Mouse (Mus musculus) kidney, embryonic 15.5 days (tissue): ENCODE results near the gene Slf2. TPM values are rescaled to one million over a fixed set of nuclear protein-coding genes. Genes with fewer than 3 reads are reported as not detected.
A peak's percentile ranks its signal among the peaks of the same experiment; 100 is the strongest.

Experiments
- ATAC-seq: fragments of 200-750 bp; cut with Nextera tagmentation; replicated peaks from 2 replicates; pipeline ENCODE4 v1.8.0; 2017; ENCODE audit warnings: moderate TSS enrichment; ENCODE audit not compliant: low FRiP score
- H3K27ac ChIP-seq: fragments of 300-500 bp; sonication (generic); 2 replicates; pipeline ENCODE4 v1.5.1; 2015; ENCODE audit warnings: mild to moderate bottlenecking, inconsistent platforms
- H3K27me3 ChIP-seq: fragments of 300-500 bp; sonication (generic); 2 replicates; pipeline ENCODE4 v1.6.1; 2015; ENCODE audit warnings: inconsistent platforms
- H3K36me3 ChIP-seq: fragments of 300-500 bp; sonication (generic); 2 replicates; pipeline ENCODE4 v1.6.1; 2015; ENCODE audit warnings: inconsistent platforms
- H3K4me1 ChIP-seq: fragments of 300-500 bp; sonication (generic); 2 replicates; pipeline ENCODE4 v1.6.1; 2015; ENCODE audit warnings: inconsistent platforms
- H3K4me2 ChIP-seq: fragments of 300-500 bp; sonication (generic); 2 replicates; pipeline ENCODE4 v1.6.1; 2015; ENCODE audit warnings: moderate library complexity, mild to moderate bottlenecking, inconsistent platforms
- H3K4me3 ChIP-seq: fragments of 300-500 bp; sonication (generic); replicated peaks from 2 replicates; pipeline ENCODE4 v1.5.1; 2015; ENCODE audit warnings: mild to moderate bottlenecking, inconsistent platforms
- H3K9ac ChIP-seq: fragments of 300-500 bp; sonication (generic); 2 replicates; pipeline ENCODE4 v1.6.1; 2015; ENCODE audit warnings: mild to moderate bottlenecking, inconsistent platforms
- H3K9me3 ChIP-seq: fragments of 300-500 bp; sonication (generic); replicated peaks from 2 replicates; pipeline ENCODE4 v1.6.1; 2016; ENCODE audit warnings: inconsistent platforms
- WGBS: fragments of 180-500 bp; shearing (Covaris S2); methylation state at CpG from one replicate; pipeline ENCODE4 v1.1.7; 2015; ENCODE audit warnings: mixed read lengths; 5-methylcytosine and 5-hydroxymethylcytosine counted together
- polyA plus RNA-seq: library from polyadenylated mRNA; unstranded; fragments of >200 nt; fragmentation: Nextera tagmentation; extraction: Ambion mirVana; gene quantifications from 2 replicates; pipeline ENCODE4 v1.2.1, GENCODE M21; 2015

Gene Slf2
- polyA plus RNA-seq = 40.5 and 40.6 TPM in 2 replicates

- Histone ChIP-seq H3K9ac (peak within 1 kb of the TSS; percentile 67), H3K4me3 (peak within 1 kb of the TSS; percentile 82), H3K27me3 (no peaks in the 10 kb centered on the region), H3K27ac (peak within 1 kb of the TSS; percentile 85), H3K36me3 (peaks cover 18% of the 10 kb centered on the region), H3K4me2 (peak within 1 kb of the TSS; percentile 70), H3K9me3 (no peaks in the 10 kb centered on the region), H3K4me1 (peaks cover 47% of the 10 kb centered on the region)
- ATAC-seq = peak; percentile 98
- under 1% methylated on average over 55 of the region's 55 CpGs for WGBS
Observed at GRCm38 (mm10) chr19:44930744-44931453, at the start of gene Slf2. Gene Slf2 (plus strand): TSS chr19:44931151.

DNA sequence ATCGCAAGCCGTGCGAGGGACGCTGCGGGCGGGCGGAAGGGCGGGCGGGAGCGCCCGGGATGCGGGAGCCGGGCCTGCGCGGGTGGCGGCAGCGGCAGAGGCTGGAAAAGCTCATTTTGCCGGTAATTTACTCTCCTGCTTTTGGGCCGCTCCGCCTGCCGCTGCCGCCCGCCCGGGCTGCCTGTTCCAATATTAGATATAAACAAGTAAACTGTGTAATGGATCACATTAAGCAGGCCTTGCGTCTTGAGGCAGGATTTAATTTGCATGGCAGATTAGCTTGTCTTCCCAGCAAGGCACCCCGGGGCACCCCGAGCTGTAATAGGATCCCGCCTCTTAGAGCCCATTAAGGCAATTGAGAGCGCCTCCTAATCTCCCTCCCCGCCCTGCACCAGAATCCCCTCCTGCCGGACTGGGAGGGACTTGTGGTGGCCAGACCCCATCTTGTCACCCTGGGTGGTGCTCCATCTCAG is 48.4 kb upstream of the Slf2 start:
- Histone ChIP-seq H3K4me2 (peak overlapping the region; percentile 65), H3K9ac (peak overlapping the region; percentile 44), H3K36me3 (no peaks in the 10 kb centered on the region), H3K27ac (no peak overlapping the region), H3K4me1 (peaks cover 41% of the 10 kb centered on the region), H3K4me3 (peak overlapping the region; percentile 43), H3K27me3 (peaks cover 51% of the 10 kb centered on the region), H3K9me3 (no peaks in the 10 kb centered on the region)
- 1% methylated on average over 31 of the region's 31 CpGs for WGBS
- 0 out of 2 replicates have a peak, but pooled peaks have one; percentile 50 for ATAC-seq

DNA sequence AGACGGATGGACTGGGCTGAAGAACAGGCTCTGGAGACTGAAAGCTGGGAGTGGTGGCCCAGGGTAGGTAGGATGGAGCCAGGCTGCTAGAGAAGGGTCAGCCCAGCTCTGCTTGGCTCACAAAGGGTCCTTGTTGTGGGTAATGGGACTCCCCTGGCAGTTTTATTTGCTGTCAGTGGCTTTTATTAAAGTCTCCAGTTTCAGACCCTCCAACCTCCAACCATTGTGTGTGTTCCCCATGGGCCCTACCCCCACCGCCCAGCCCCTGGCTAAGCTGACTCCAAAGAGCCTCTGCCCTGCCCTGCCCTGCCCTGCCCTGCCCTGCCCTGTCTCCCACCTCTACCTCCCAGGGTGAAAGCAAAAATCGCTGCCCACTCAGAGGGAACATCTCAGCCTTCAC is 46.6 kb upstream of the Slf2 start:
- no peaks in the 10 kb centered on the region for H3K9me3 ChIP-seq
- H3K4me1 ChIP-seq = peaks cover 45% of the 10 kb centered on the region
- 19% methylated on average over 3 of the region's 3 CpGs for WGBS
- H3K9ac ChIP-seq = no peak overlapping the region
- no peaks in the 10 kb centered on the region for H3K36me3 ChIP-seq
- H3K27me3 ChIP-seq = peaks cover 57% of the 10 kb centered on the region
- no peak overlapping the region for H3K27ac ChIP-seq
- ATAC-seq = 0 out of 2 replicates have a peak, but pooled peaks have one; percentile 23
- H3K4me2 ChIP-seq = no peak overlapping the region
- no peak overlapping the region for H3K4me3 ChIP-seq

- ATAC-seq = no peak
- WGBS = 39% methylated on average over 3 of the region's 3 CpGs
- Histone ChIP-seq H3K27ac (no peak overlapping the region), H3K9me3 (no peaks in the 10 kb centered on the region), H3K9ac (no peak overlapping the region), H3K36me3 (no peaks in the 10 kb centered on the region), H3K4me2 (no peak overlapping the region), H3K4me1 (peaks cover 66% of the 10 kb centered on the region), H3K27me3 (peaks cover 56% of the 10 kb centered on the region), H3K4me3 (no peak overlapping the region)
Observed at GRCm38 (mm10) chr19:44886475-44886874, 44.5 kb upstream of the Slf2 start.

GRCm38 (mm10) chr19:44887679-44888235 is 43.2 kb upstream of the Slf2 start:
- peaks cover 69% of the 10 kb centered on the region for H3K4me1 ChIP-seq
- no peaks in the 10 kb centered on the region for H3K36me3 ChIP-seq
- H3K9me3 ChIP-seq = no peaks in the 10 kb centered on the region
- peaks cover 46% of the 10 kb centered on the region for H3K27me3 ChIP-seq
- H3K4me2 ChIP-seq = no peak overlapping the region
- WGBS = 24% methylated on average over 7 of the region's 7 CpGs
- H3K27ac ChIP-seq = no peak overlapping the region
- no peak for ATAC-seq
- no peak overlapping the region for H3K4me3 ChIP-seq
- H3K9ac ChIP-seq = no peak overlapping the region

DNA sequence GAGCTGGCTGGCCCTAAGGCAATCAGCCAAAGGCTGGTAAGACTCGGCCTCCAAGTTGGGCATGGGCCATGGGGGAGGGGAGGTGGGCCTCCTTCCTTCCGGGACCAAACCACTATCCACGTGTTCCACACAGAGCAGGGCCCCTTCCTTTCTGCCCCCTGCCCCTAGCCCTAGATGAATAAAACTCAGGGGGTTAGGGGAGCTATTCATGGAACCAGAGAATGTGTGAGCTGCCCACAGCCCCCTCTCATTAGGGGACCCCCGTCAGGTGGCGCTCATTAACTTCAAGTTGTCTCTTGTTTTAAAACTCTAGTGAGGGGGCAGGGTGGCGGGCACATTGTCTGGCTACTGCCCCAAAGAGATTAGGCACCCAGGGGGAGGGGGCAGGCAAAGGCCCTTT is 41.4 kb upstream of the Slf2 start:
- 28% methylated on average over 6 of the region's 6 CpGs for WGBS
- H3K27me3 ChIP-seq = peaks cover 36% of the 10 kb centered on the region
- ATAC-seq = no peak

DNA sequence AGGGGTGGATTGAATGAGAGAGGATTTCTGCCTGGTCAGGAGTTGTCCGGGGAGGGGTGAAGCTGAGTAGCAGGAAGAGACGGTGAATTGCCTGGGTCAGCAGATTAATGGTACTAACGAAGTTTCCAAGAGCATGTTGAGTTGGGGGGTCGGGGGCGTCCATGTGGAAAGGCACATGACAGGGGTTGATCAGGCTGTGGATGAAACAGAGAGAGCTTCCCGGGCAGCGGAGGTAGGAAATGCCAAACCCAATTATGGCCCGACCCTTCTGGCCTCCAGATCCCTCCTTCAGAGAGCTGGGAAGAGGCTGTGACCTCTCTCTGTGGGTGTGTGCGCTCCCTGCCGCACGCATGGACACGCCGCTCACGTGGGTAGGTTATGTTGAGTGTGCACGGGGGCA is 39.5 kb upstream of the Slf2 start:
- H3K4me1 ChIP-seq = peaks cover 68% of the 10 kb centered on the region
- no peak for ATAC-seq

More for the DNA sequence above, 41.4 kb upstream of the Slf2 start:
- Histone ChIP-seq H3K4me1 (peaks cover 71% of the 10 kb centered on the region), H3K9me3 (no peaks in the 10 kb centered on the region), H3K4me3 (no peak overlapping the region), H3K4me2 (no peak overlapping the region), H3K27ac (no peak overlapping the region), H3K36me3 (no peaks in the 10 kb centered on the region), H3K9ac (no peak overlapping the region)

DNA sequence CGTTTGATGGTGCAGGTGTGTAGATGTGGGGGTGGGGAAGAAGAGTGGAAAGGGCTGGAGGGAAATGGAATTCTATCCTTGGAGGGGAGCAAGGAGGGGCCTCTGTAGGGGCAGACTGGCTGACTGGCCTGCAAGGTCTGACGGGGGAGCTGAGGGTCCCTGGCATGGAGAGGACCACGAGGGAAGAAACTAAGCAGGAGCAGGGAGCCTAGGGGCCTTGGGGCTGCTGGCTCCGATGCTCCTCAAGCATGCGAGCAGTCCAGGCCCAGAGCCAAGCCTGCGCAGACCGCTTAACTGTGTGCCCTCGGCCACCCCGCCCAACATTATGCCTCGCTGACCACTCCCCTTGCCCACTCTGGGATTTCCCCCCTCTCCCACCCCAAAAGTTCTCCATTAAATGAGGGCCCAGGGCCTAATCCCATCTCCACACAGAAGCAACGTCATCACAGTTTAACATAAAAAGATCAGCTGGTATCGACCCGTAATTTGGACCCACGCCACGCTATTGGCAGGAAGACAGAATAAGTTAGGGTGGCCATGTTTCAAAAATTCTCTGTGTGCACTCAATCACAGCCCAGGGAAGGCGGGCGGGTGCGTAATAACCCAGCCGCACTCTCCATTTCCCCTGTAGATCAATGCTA is 37.6 kb upstream of the Slf2 start:
- peak; percentile 86 for ATAC-seq
- H3K4me2 ChIP-seq = peak overlapping the region; percentile 43

More for the DNA sequence above, 39.5 kb upstream of the Slf2 start:
- Histone ChIP-seq H3K27ac (peak overlapping the region; percentile 87), H3K4me2 (0 out of 2 replicates have a peak overlapping the region, but pooled peaks have one; percentile 14), H3K36me3 (no peaks in the 10 kb centered on the region), H3K27me3 (peaks cover 31% of the 10 kb centered on the region), H3K4me3 (no peak overlapping the region), H3K9me3 (no peaks in the 10 kb centered on the region), H3K9ac (no peak overlapping the region)
- WGBS = 32% methylated on average over 15 of the region's 15 CpGs

DNA sequence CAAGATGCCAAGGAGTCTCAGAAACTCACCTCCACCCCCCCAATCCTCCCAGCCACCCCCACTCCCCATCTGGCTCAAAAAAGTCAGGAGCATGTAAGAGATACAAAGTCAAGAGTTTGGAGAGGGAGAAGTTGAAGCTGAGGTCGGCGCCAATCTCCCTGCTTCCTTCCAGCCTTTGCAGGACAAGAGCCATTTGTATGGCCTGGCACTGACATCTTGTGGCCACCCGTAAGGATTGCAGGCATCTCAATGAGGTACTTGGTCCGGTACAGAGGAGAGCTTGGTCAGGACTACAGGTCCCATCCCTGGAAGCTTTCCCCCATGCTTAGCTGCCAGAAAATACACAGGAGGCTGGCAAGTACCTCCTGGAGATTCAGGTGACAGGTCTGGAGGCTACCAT is 35.7 kb upstream of the Slf2 start:
- no peak overlapping the region for H3K9ac ChIP-seq
- peaks cover 66% of the 10 kb centered on the region for H3K4me1 ChIP-seq
- no peak overlapping the region for H3K4me2 ChIP-seq
- H3K27me3 ChIP-seq = peaks cover 23% of the 10 kb centered on the region; the same call in 1 of the 2 replicates
- no peak overlapping the region for H3K27ac ChIP-seq
- no peaks in the 10 kb centered on the region for H3K9me3 ChIP-seq
- ATAC-seq = 0 out of 2 replicates have a peak, but pooled peaks have one; percentile 47
- no peak overlapping the region for H3K4me3 ChIP-seq
- WGBS = 1% methylated on average over 4 of the region's 4 CpGs
- no peaks in the 10 kb centered on the region for H3K36me3 ChIP-seq

More for the DNA sequence above, 37.6 kb upstream of the Slf2 start:
- peaks cover 59% of the 10 kb centered on the region for H3K4me1 ChIP-seq
- H3K9ac ChIP-seq = no peak overlapping the region
- WGBS = 22% methylated on average over 19 of the region's 19 CpGs
- peak overlapping the region; percentile 87 for H3K27ac ChIP-seq
- H3K9me3 ChIP-seq = no peaks in the 10 kb centered on the region
- H3K27me3 ChIP-seq = peaks cover 28% of the 10 kb centered on the region
- H3K36me3 ChIP-seq = no peaks in the 10 kb centered on the region
- H3K4me3 ChIP-seq = 0 out of 2 replicates have a peak overlapping the region, but pooled peaks have one; percentile 6

DNA sequence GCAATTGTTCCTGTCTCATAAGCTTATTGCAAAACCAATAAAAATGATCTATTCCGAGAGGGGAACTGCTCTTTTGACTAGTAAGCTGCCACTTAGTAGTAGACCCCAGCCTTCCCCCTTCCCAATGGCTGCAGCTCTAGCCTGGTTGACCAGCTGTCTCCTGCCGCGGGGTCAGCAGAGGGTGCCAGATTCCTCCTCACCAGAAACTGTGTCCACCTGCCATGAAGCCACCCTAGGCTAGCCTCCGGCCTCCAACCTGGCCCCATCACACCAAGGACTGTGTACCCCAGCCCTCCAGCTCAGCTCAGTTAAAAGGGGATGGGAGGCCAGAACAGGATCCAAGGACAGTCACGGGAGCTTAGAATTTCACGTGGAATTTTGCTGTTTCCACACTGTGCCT is 34.5 kb upstream of the Slf2 start:
- Histone ChIP-seq H3K36me3 (no peaks in the 10 kb centered on the region), H3K4me2 (no peak overlapping the region), H3K9ac (no peak overlapping the region), H3K9me3 (no peaks in the 10 kb centered on the region), H3K4me3 (no peak overlapping the region), H3K4me1 (peaks cover 66% of the 10 kb centered on the region), H3K27ac (no peak overlapping the region), H3K27me3 (peaks cover 17% of the 10 kb centered on the region; the same call in 1 of the 2 replicates)
- no peak for ATAC-seq
- 59% methylated on average over 6 of the region's 6 CpGs for WGBS

DNA sequence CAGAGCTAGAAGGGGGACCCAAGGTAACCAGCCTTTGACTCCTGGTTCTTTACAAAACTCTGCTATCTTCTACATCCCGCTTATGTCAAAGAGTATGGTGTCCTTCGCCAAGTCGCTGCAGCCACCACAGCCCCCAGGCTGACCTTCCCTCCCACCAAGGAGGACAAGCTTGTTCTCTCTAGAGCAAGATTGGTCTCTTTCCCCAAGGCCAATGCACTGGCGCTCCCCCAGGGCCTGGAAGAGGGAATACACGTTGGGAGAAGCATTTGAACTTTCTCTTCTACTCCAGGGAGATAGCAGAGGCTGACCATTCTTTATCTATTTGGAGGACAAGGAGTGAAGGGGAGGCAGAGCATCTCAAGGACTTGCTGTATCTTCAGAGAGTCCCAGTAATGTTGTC is 33.4 kb upstream of the Slf2 start:
- Histone ChIP-seq H3K27ac (no peak overlapping the region), H3K4me1 (peaks cover 67% of the 10 kb centered on the region), H3K9ac (no peak overlapping the region), H3K4me3 (no peak overlapping the region), H3K4me2 (no peak overlapping the region), H3K9me3 (no peaks in the 10 kb centered on the region), H3K27me3 (peaks cover 17% of the 10 kb centered on the region; the same call in 1 of the 2 replicates), H3K36me3 (no peaks in the 10 kb centered on the region)
- WGBS = 74% methylated on average over 5 of the region's 5 CpGs
- no peak for ATAC-seq

GRCm38 (mm10) chr19:44898646-44899045 is 32.3 kb upstream of the Slf2 start:
- peaks cover 17% of the 10 kb centered on the region; the same call in 1 of the 2 replicates for H3K27me3 ChIP-seq
- no peak overlapping the region for H3K9ac ChIP-seq
- 43% methylated on average over 3 of the region's 3 CpGs for WGBS
- H3K36me3 ChIP-seq = no peaks in the 10 kb centered on the region
- no peak overlapping the region for H3K4me3 ChIP-seq
- H3K27ac ChIP-seq = no peak overlapping the region
- ATAC-seq = no peak
- no peak overlapping the region for H3K4me2 ChIP-seq
- no peaks in the 10 kb centered on the region for H3K9me3 ChIP-seq
- H3K4me1 ChIP-seq = peaks cover 67% of the 10 kb centered on the region
